Mouse (Mus musculus) heart, embryonic 10.5 days (tissue): ENCODE measurements around the gene Vmo1. TPM values are rescaled to one million over a fixed set of nuclear protein-coding genes. Genes with fewer than 3 reads are reported as not detected.
"Not testable (repeated sequence)": the region's sequence is repeated elsewhere in the genome, so short reads cannot be mapped to it uniquely, and the experiment has no call there.

Source experiments
- DNase-seq: peaks from one replicate; pipeline ENCODE4 v3.0.0-alpha.2; 2017; ENCODE audit warnings: low spot score
- H3K27ac ChIP-seq: fragments of 300-500 bp; sonication (generic); 2 replicates; pipeline ENCODE4 v1.5.1; 2016; ENCODE audit warnings: mild to moderate bottlenecking
- H3K27me3 ChIP-seq: fragments of 300-500 bp; sonication (generic); 2 replicates; pipeline ENCODE4 v1.6.1; 2016; ENCODE audit warnings: mild to moderate bottlenecking; ENCODE audit not compliant: poor library complexity, insufficient read depth, severe bottlenecking
- H3K36me3 ChIP-seq: fragments of 300-500 bp; sonication (generic); 2 replicates; pipeline ENCODE4 v1.6.1; 2016; ENCODE audit warnings: mild to moderate bottlenecking, moderate library complexity
- H3K4me1 ChIP-seq: fragments of 300-500 bp; sonication (generic); 2 replicates; pipeline ENCODE4 v1.6.1; 2016; ENCODE audit warnings: mild to moderate bottlenecking
- H3K4me3 ChIP-seq: fragments of 300-500 bp; sonication (generic); 2 replicates; pipeline ENCODE4 v1.5.1; 2016; ENCODE audit warnings: mild to moderate bottlenecking, moderate library complexity
- H3K9me3 ChIP-seq: fragments of 300-500 bp; sonication (generic); 2 replicates; pipeline ENCODE4 v1.6.1; 2016; ENCODE audit warnings: mild to moderate bottlenecking, moderate library complexity
- WGBS: fragments of 180-500 bp; shearing (Covaris S2); methylation state at CpG from one replicate; pipeline ENCODE4 v1.1.7; 2016; 5-methylcytosine and 5-hydroxymethylcytosine counted together
- polyA plus RNA-seq: library from polyadenylated mRNA; unstranded; fragments of >200 nt; fragmentation: Nextera tagmentation; extraction: Ambion mirVana; gene quantifications from 2 replicates; pipeline ENCODE4 v1.2.1, GENCODE M21; 2016

Vmo1 gene
- polyA plus RNA-seq, 1 experiment from 2014 or later, result not detected

DNA sequence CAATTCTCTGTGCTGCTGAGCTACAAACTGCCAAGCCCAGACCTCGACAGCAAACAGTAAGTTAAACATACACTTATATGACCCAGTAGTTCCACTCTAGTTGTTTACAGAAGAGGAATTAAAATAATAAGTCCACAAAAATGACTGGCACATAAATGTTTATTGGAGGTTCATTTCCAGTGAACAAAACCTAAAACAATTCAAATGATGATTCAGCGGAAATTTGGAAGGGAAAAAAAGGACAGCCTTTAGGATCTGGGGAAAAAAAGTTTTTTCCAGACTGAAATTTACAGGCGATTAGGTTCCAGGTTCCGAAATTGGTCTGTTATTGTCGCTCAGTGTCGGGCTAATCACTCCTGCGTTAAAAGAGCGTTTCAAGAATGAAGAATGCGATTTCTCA, 25.0 kb upstream of the Vmo1 start:
- Histone ChIP-seq H3K9me3 (no peaks in the 10 kb centered on the region), H3K4me1 (peaks cover 28% of the 10 kb centered on the region), H3K27ac (peak overlapping the region; percentile 90), H3K4me3 (peak overlapping the region; percentile 75), H3K27me3 (peaks cover 8% of the 10 kb centered on the region; the same call in 1 of the 2 replicates), H3K36me3 (peaks cover 9% of the 10 kb centered on the region; the same call in 1 of the 2 replicates)
- DNase-seq, result no peak
- 20% methylated on average over 9 of the region's 9 CpGs for WGBS

DNA sequence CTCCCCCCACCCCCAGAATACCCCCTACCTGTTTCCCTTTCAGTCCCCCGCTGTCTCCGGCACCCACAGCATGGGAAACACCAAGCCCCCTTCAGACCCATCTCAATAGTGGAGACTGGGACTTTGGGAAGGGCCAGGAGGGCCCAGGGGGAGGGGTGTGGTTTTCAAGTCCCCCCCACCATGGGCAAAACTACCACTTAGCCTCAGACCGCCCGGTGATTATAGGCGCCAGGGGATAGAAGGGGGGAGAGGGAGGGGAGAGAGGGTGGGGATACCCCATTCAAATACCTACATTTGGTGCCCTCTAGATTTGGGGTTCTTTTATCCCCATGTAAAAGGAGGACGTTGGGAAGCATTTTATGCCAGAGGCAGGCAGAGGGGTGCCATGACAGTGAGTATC, 18.4 kb upstream of the Vmo1 start, which contains the start of gene Gm40193:
TSS of gene Gm40193 (minus strand) at position 101 of the 400 bp plus-strand sequence.
- peaks cover 9% of the 10 kb centered on the region for H3K36me3 ChIP-seq
- no peaks in the 10 kb centered on the region for H3K27me3 ChIP-seq
- H3K27ac ChIP-seq, result no peak within 1 kb of the TSS
- H3K9me3 ChIP-seq, result no peaks in the 10 kb centered on the region
- WGBS, result 70% methylated on average over 6 of the region's 6 CpGs
- H3K4me1 ChIP-seq, result no peaks in the 10 kb centered on the region
- no peak for DNase-seq
- H3K4me3 ChIP-seq, result no peak within 1 kb of the TSS

DNA sequence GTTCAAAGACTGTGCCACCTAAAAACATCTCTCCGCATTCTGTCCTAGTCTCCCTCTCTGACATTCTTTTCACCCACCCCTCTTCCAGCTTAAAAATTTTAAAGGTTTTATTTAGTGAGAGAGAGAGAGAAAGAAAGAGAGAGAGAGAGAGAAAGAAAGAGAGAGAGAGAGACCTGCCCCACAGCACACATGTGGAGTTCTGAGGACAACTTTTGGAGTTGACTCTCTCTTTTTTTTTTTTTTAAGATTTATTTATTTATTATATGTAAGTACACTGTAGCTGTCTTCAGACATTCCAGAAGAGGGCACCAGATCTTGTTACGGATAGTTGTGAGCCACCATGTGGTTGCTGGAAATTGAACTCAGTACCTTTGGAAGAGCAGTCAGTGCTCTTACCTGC, 16.6 kb upstream of the Vmo1 start:
- not testable (repeated sequence) for H3K4me1 ChIP-seq, H3K4me3 ChIP-seq, H3K27me3 ChIP-seq, H3K9me3 ChIP-seq, DNase-seq, H3K27ac ChIP-seq
- peaks cover 26% of the 10 kb centered on the region for H3K36me3 ChIP-seq
- 69% methylated on average over 2 of the region's 2 CpGs for WGBS

DNA sequence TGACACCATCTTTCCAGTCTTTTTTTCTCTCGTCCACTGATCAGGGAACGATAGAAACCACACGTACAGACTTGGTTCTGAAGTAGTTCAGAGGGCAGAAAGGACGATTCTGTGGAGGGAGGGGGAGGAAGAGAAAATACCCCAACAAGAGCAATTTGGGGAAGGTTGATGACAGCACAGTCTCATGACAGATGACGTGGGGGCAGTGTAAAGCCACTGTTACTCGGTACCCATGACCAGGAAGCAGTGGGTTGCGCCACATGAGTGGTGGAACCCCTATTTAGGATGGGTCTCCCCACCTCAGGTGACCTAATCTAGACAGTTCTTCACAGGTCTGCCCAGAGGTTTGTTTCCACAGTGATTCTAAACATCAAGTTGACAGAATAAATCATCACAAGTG, 14.2 kb upstream of the Vmo1 start:
- WGBS, result 84% methylated on average over 7 of the region's 7 CpGs

DNA sequence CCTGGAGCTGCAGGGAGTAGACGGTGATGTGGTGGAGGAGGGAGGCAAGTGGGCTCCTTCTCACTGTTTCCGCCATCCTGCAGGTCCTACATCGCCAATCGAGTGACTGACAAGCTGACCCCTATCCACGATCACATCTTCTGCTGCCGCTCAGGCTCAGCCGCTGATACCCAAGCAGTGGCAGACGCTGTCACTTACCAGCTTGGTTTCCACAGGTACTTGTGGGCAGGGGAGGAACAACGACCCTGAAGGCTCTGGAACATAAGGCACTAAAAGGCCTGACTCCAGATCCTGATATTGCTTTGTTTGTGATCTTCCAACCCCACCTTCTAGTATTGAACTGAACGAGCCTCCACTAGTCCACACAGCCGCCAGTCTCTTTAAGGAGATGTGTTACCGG, 11.8 kb upstream of the Vmo1 start:
- no peaks in the 10 kb centered on the region for H3K27me3 ChIP-seq
- 88% methylated on average over 12 of the region's 12 CpGs for WGBS
- H3K4me1 ChIP-seq, result peaks cover 10% of the 10 kb centered on the region
- no peaks in the 10 kb centered on the region for H3K9me3 ChIP-seq
- peaks cover 27% of the 10 kb centered on the region for H3K36me3 ChIP-seq
- peak overlapping the region; percentile 89 for H3K4me3 ChIP-seq
- H3K27ac ChIP-seq, result peak overlapping the region; percentile 90; the same call in 1 of the 2 replicates
- no peak for DNase-seq

More for the DNA sequence above, 14.2 kb upstream of the Vmo1 start:
- Histone ChIP-seq H3K9me3 (no peaks in the 10 kb centered on the region), H3K27ac (no peak overlapping the region), H3K27me3 (no peaks in the 10 kb centered on the region), H3K4me1 (peaks cover 10% of the 10 kb centered on the region), H3K36me3 (peaks cover 27% of the 10 kb centered on the region), H3K4me3 (no peak overlapping the region)
- DNase-seq, result no peak

- H3K27me3 ChIP-seq, result no peaks in the 10 kb centered on the region
- 3% methylated on average over 12 of the region's 12 CpGs for WGBS
- peaks cover 10% of the 10 kb centered on the region for H3K4me1 ChIP-seq
- no peak for DNase-seq
- H3K36me3 ChIP-seq, result peaks cover 27% of the 10 kb centered on the region
- peak overlapping the region; percentile 90 for H3K27ac ChIP-seq
- H3K9me3 ChIP-seq, result no peaks in the 10 kb centered on the region
- H3K4me3 ChIP-seq, result peak overlapping the region; percentile 89
Measured at GRCm38 (mm10) chr11:70525726-70526125, 11.3 kb upstream of the Vmo1 start.

DNA sequence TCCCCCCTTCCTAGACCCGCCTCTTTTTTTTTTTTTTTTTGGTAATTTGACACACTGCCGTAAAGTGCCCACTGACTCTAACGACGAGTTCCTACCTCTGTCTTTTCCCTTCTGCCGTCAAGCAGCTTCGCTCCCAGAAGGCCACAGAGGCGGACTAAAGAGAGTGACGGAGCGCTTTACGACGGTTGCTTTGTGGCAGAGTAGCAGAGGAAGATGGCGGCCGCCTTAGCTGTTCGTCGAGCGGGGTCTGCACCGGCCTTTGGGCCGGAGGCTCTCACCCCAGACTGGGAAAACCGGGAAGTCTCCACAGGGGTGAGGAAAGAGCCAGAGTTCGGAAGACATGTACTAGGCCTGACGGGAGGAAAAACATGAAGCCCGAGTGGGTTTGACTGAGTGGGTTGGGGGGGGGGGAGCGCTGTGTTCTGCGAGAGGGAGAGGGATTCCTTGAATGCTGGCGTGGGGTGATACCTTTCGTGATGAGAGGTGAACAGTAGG, 10.8 kb upstream of the Vmo1 start, which contains the start of gene Psmb6:
TSS of gene Psmb6 (plus strand) at position 184 of the 495 bp plus-strand sequence.
- peak within 1 kb of the TSS; percentile 90 for H3K27ac ChIP-seq
- H3K9me3 ChIP-seq, result no peaks in the 10 kb centered on the region
- H3K4me3 ChIP-seq, result peak within 1 kb of the TSS; percentile 89
- whole genome bisulfite sequencing, result 0% methylated on average over 25 of the region's 26 CpGs
- no peaks in the 10 kb centered on the region for H3K27me3 ChIP-seq
- DNase-seq, result peak; percentile 99
- peaks cover 15% of the 10 kb centered on the region for H3K4me1 ChIP-seq
- peaks cover 27% of the 10 kb centered on the region for H3K36me3 ChIP-seq

- Histone ChIP-seq H3K27ac (peak overlapping the region; percentile 69; the same call in 1 of the 2 replicates), H3K4me3 (peak overlapping the region; percentile 89), H3K9me3 (no peaks in the 10 kb centered on the region), H3K36me3 (peaks cover 27% of the 10 kb centered on the region), H3K4me1 (peaks cover 19% of the 10 kb centered on the region), H3K27me3 (peaks cover 2% of the 10 kb centered on the region; the same call in 1 of the 2 replicates)
- no peak for DNase-seq
- WGBS, result 6% methylated on average over 8 of the region's 8 CpGs
Measured at GRCm38 (mm10) chr11:70524782-70525181, 10.4 kb upstream of the Vmo1 start.

- WGBS, result 85% methylated on average over 8 of the region's 8 CpGs
- DNase-seq, result not testable (repeated sequence)
Measured at GRCm38 (mm10) chr11:70523306-70523989, 9.0 kb upstream of the Vmo1 start.

GRCm38 (mm10) chr11:70520178-70520769, 5.9 kb upstream of the Vmo1 start:
- Histone ChIP-seq H3K9me3 (no peaks in the 10 kb centered on the region), H3K4me3 (peak overlapping the region; percentile 53), H3K27me3 (peaks cover 13% of the 10 kb centered on the region; the same call in 1 of the 2 replicates), H3K27ac (peak overlapping the region; percentile 86), H3K36me3 (no peaks in the 10 kb centered on the region), H3K4me1 (peaks cover 14% of the 10 kb centered on the region)
- DNase-seq, result no peak
- 5% methylated on average over 41 of the region's 41 CpGs for WGBS

More at GRCm38 (mm10) chr11:70523306-70523989, 9.0 kb upstream of the Vmo1 start:
- Histone ChIP-seq H3K4me1 (peaks cover 24% of the 10 kb centered on the region), H3K36me3 (peaks cover 25% of the 10 kb centered on the region), H3K27me3 (peaks cover 13% of the 10 kb centered on the region; the same call in 1 of the 2 replicates)
- not testable (repeated sequence) for H3K27ac ChIP-seq, H3K9me3 ChIP-seq, H3K4me3 ChIP-seq

- peaks cover 13% of the 10 kb centered on the region; the same call in 1 of the 2 replicates for H3K27me3 ChIP-seq
- H3K9me3 ChIP-seq, result no peaks in the 10 kb centered on the region
- peaks cover 14% of the 10 kb centered on the region for H3K4me1 ChIP-seq
- H3K36me3 ChIP-seq, result no peaks in the 10 kb centered on the region
- peak within 1 kb of the TSS; percentile 86 for H3K27ac ChIP-seq
- peak within 1 kb of the TSS; percentile 53 for H3K4me3 ChIP-seq
- WGBS, result 78% methylated on average over 10 of the region's 10 CpGs
- DNase-seq, result no peak
Measured at GRCm38 (mm10) chr11:70518923-70519322, 4.5 kb upstream of the Vmo1 start, which contains the start of gene Gltpd2. Gltpd2 (plus strand) TSS chr11:70519196.

GRCm38 (mm10) chr11:70518436-70518835, 4.0 kb upstream of the Vmo1 start:
- Histone ChIP-seq H3K36me3 (no peaks in the 10 kb centered on the region), H3K27ac (no peak overlapping the region), H3K9me3 (no peaks in the 10 kb centered on the region), H3K27me3 (peaks cover 17% of the 10 kb centered on the region; the same call in 1 of the 2 replicates), H3K4me1 (peaks cover 17% of the 10 kb centered on the region), H3K4me3 (no peak overlapping the region)
- DNase-seq, result no peak
- WGBS, result 58% methylated on average over 1 of the region's 1 CpGs

DNA sequence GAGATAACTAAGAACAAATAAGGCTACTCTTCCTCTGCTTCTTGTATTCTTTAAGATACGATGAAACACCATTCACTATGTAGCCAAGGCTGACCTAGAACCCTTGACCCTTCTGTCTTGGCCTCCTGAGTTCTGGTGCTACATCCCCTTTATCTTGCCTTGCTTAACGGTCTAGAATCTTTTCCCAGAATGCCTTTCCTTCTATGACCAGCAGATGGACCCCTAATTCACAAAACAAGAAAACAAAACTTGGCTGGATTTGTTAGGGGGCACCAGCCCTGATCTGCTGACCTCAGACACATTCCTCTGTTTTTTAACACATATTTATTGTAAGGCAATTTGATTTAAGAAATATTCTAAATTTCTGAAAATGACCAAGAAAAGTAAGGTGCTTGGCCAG, 1.9 kb upstream of the Vmo1 start:
- H3K27ac ChIP-seq, result no peak overlapping the region
- peaks cover 22% of the 10 kb centered on the region; the same call in 1 of the 2 replicates for H3K27me3 ChIP-seq
- no peaks in the 10 kb centered on the region for H3K36me3 ChIP-seq
- H3K4me1 ChIP-seq, result peaks cover 17% of the 10 kb centered on the region
- WGBS, result 30% methylated on average over 2 of the region's 2 CpGs
- no peaks in the 10 kb centered on the region for H3K9me3 ChIP-seq
- no peak overlapping the region for H3K4me3 ChIP-seq
- no peak for DNase-seq
